In genomic region chr14:102902906-102903305, GRCm38 (mm10) we compare ENCODE assay signal across 8 mouse cellular contexts.
A peak's percentile ranks its signal among the peaks of the same experiment; 100 is the strongest.
DNase-seq lines count a peak whose midpoint lies in the region; ATAC-seq and TF ChIP-seq lines count a peak whose summit lies in the region.

No protein-coding gene starts in this region.

- no peaks in the 10 kb centered on the region for H3K36me3 ChIP-seq in midbrain, embryonic 16.5 days (ENCODE audit: control insufficient read depth, insufficient read depth, low read length)

- no peaks in the 10 kb centered on the region for H3K27me3 ChIP-seq in midbrain, embryonic 16.5 days (ENCODE audit: control insufficient read depth, insufficient read depth, low read depth, low read length)

- no peak overlapping the region for H3K4me2 ChIP-seq in midbrain, embryonic 16.5 days (ENCODE audit: low read length)

- H3K4me1 ChIP-seq in lung, adult 2 months (ENCODE audit: control insufficient read depth, insufficient read depth, low read length): no peaks in the 10 kb centered on the region; the same call in 1 of the 2 replicates
- no peaks in the 10 kb centered on the region for H3K4me1 ChIP-seq in midbrain, embryonic 16.5 days (ENCODE audit: control insufficient read depth, insufficient read depth, low read length)

- TF ChIP-seq CTCF in lung, adult 2 months (IDR thresholded peaks at IDR 0.05; ENCODE audit: insufficient read depth, low read length): no peak

- H3K9ac ChIP-seq in midbrain, embryonic 16.5 days (ENCODE audit: low read depth, low read length): no peak overlapping the region

- DNase-seq in lung, postnatal 10 days: peak; percentile 33
- no peak for DNase-seq in lung, adult 2 months
- DNase-seq in heart, adult 18-20 months: peak; percentile 79 to 84
- peak; percentile 73 to 77 for DNase-seq in layer of hippocampus, adult 8-10 months (ENCODE audit: low spot score in 2 of 2)
- peak; percentile 61 to 63 for DNase-seq in urinary bladder, postnatal 4 days (ENCODE audit: low spot score in 2 of 2)
- DNase-seq in kidney, postnatal 14 days: no peak

- no peak for TF ChIP-seq POLR2A in lung, adult 2 months (IDR thresholded peaks at IDR 0.05; ENCODE audit: borderline replicate concordance, extremely low read depth, low read depth, low read length)

- H3K9me3 ChIP-seq in midbrain, embryonic 16.5 days (replicated peaks; ENCODE audit: control insufficient read depth, low read length, poor library complexity, severe bottlenecking): no peaks in the 10 kb centered on the region

- 52% methylated on average over 12 of the region's 12 CpGs for WGBS in lung, adult 2 months
- WGBS in midbrain, embryonic 16.5 days: 57% methylated on average over 12 of the region's 12 CpGs

- H3K4me3 ChIP-seq in lung, adult 2 months (replicated peaks; ENCODE audit: extremely low read depth, low read depth, low read length): no peak overlapping the region
- no peak overlapping the region for H3K4me3 ChIP-seq in midbrain, embryonic 16.5 days (ENCODE audit: low read depth, low read length)

- ATAC-seq in common myeloid progenitor, adult 5-6 weeks (replicated peaks; ENCODE audit: low read depth, poor library complexity, severe bottlenecking): peak; percentile 34
- ATAC-seq in midbrain, embryonic 16.5 days: peak; percentile 45

- peak overlapping the region; percentile 34; the same call in 1 of the 2 replicates for H3K27ac ChIP-seq in midbrain, embryonic 16.5 days (ENCODE audit: low read length)

Comparison
In these comparisons a context has a peak if more than half of its experiments do, and no peak if none do; other contexts are left out.
1. DNase-seq: peak in lung, postnatal 10 days (single experiment), heart, adult 18-20 months (2 of 2), layer of hippocampus, adult 8-10 months (2 of 2) and urinary bladder, postnatal 4 days (2 of 2); none in lung, adult 2 months (single experiment) and kidney, postnatal 14 days (single experiment).